Comparison of ENCODE assay signal across 23 mouse cellular contexts in genomic region chr8:3717321-3717954, GRCm38 (mm10). TPM values are rescaled to one million over a fixed set of nuclear protein-coding genes. Genes with fewer than 3 reads are reported as not detected.
DNase-seq lines count a peak whose midpoint lies in the region; ATAC-seq and TF ChIP-seq lines count a peak whose summit lies in the region.
"Had no signal": no experiment of that assay in that cellular context is flagged by ENCODE, and none has a peak within 500 bp of the region (broad histone marks: within the 10 kb centered on the region; RNA-seq: fewer than 3 reads in every experiment).

No protein-coding gene starts in this region.

- TF ChIP-seq CTCF in liver, embryonic 14.5 days (IDR thresholded peaks at IDR 0.05; ENCODE audit: low read depth): no peak
- no peak for TF ChIP-seq CTCF in liver, postnatal 0 days (IDR thresholded peaks at IDR 0.05; ENCODE audit: low read depth)
- no peak for TF ChIP-seq CTCF in heart, postnatal 0 days (IDR thresholded peaks at IDR 0.05; ENCODE audit: low read depth)

- H3K4me1 ChIP-seq in liver, embryonic 14.5 days (replicated peaks; ENCODE audit: control insufficient read depth in 2 of 2, insufficient read depth in 2 of 2, low read length in 1 of 2): 0 out of 4 replicates have a peak, but pooled peaks cover 0 to under 1% of the 10 kb centered on the region in 2 experiments
- H3K4me1 ChIP-seq in liver, postnatal 0 days (ENCODE audit: insufficient read depth): no peaks in the 10 kb centered on the region
- peaks cover 7% of the 10 kb centered on the region; the same call in 1 of the 2 replicates for H3K4me1 ChIP-seq in heart, embryonic 10.5 days
- H3K4me1 ChIP-seq in heart, postnatal 0 days (ENCODE audit: control insufficient read depth, insufficient read depth): no peaks in the 10 kb centered on the region
- H3K4me1 ChIP-seq: forebrain, embryonic 13.5 days; neural tube, embryonic 13.5 days had no signal

- peak; percentile 96 for DNase-seq in heart, adult 11 months
- DNase-seq in heart, postnatal 36 days: no peak
- no peak for DNase-seq in liver, embryonic 14.5 days (ENCODE audit: low read depth in 3 of 3, low spot score in 3 of 3)
- DNase-seq in liver, postnatal 0 days: no peak
- no peak for DNase-seq in heart, embryonic 10.5 days (ENCODE audit: low spot score)
- peak; percentile 25 for DNase-seq in heart, postnatal 0 days (ENCODE audit: low spot score)
- no peak for DNase-seq in spleen, postnatal 10 days (ENCODE audit: low spot score in 2 of 2)
- DNase-seq in left cerebral cortex, postnatal 25 days (ENCODE audit: low spot score in 2 of 2): no peak
- DNase-seq: adrenal gland, adult 2 months; cerebellum, adult 9-11 months; gastrocnemius, postnatal 10 days; kidney, postnatal 25 days; left cerebral cortex, postnatal 4 days; liver, embryonic 13.5 days; midbrain, embryonic 14.5 days had no signal

- no peak for TF ChIP-seq EP300 in liver, embryonic 14.5 days (IDR thresholded peaks at IDR 0.05; ENCODE audit: low read depth)
- TF ChIP-seq EP300 in liver, postnatal 0 days (IDR thresholded peaks at IDR 0.05; ENCODE audit: low read depth): no peak
- TF ChIP-seq EP300 in heart, postnatal 0 days (IDR thresholded peaks at IDR 0.05; ENCODE audit: low read depth): no peak

- no peak overlapping the region for H3K4me3 ChIP-seq in liver, embryonic 14.5 days (ENCODE audit: insufficient read depth in 1 of 2, low read depth in 2 of 2, low read length in 2 of 2)
- H3K4me3 ChIP-seq in liver, postnatal 0 days (ENCODE audit: low read depth, low read length): no peak overlapping the region
- H3K4me3 ChIP-seq in heart, embryonic 10.5 days: no peak overlapping the region
- no peak overlapping the region for H3K4me3 ChIP-seq in heart, postnatal 0 days (ENCODE audit: low read depth, low read length)
- H3K4me3 ChIP-seq: forebrain, embryonic 13.5 days; liver, embryonic 13.5 days; megakaryocyte, embryonic 14.5 days; neural tube, embryonic 13.5 days had no signal

- no peak overlapping the region for H3K27ac ChIP-seq in liver, embryonic 14.5 days
- H3K27ac ChIP-seq in liver, postnatal 0 days (ENCODE audit: low read depth): no peak overlapping the region
- H3K27ac ChIP-seq in heart, embryonic 10.5 days: peak overlapping the region; percentile 53; the same call in 1 of the 2 replicates
- no peak overlapping the region for H3K27ac ChIP-seq in heart, postnatal 0 days (ENCODE audit: low read depth)
- H3K27ac ChIP-seq: forebrain, embryonic 13.5 days; liver, embryonic 13.5 days; neural tube, embryonic 13.5 days had no signal

- no peaks in the 10 kb centered on the region for H3K27me3 ChIP-seq in liver, embryonic 14.5 days (ENCODE audit: control insufficient read depth, insufficient read depth, low read length)
- no peaks in the 10 kb centered on the region for H3K27me3 ChIP-seq in liver, postnatal 0 days (ENCODE audit: insufficient read depth, low read length)
- H3K27me3 ChIP-seq in heart, embryonic 10.5 days (ENCODE audit: insufficient read depth, poor library complexity, severe bottlenecking): no peaks in the 10 kb centered on the region
- no peaks in the 10 kb centered on the region for H3K27me3 ChIP-seq in heart, postnatal 0 days (ENCODE audit: control insufficient read depth, insufficient read depth, low read length)
- H3K27me3 ChIP-seq: forebrain, embryonic 13.5 days; liver, embryonic 13.5 days; neural tube, embryonic 13.5 days had no signal

- H3K9me3 ChIP-seq in liver, embryonic 14.5 days (ENCODE audit: control insufficient read depth, low read length): no peaks in the 10 kb centered on the region
- no peaks in the 10 kb centered on the region for H3K9me3 ChIP-seq in liver, postnatal 0 days (ENCODE audit: low read length)
- no peaks in the 10 kb centered on the region for H3K9me3 ChIP-seq in heart, embryonic 10.5 days
- no peaks in the 10 kb centered on the region for H3K9me3 ChIP-seq in heart, postnatal 0 days (replicated peaks; ENCODE audit: control insufficient read depth, low read length)
- H3K9me3 ChIP-seq: forebrain, embryonic 13.5 days; liver, embryonic 13.5 days; megakaryocyte, embryonic 14.5 days; neural tube, embryonic 13.5 days had no signal

- ATAC-seq in liver, embryonic 14.5 days (ENCODE audit: insufficient read depth): peak; percentile 19; the same call in 1 of the 2 replicates
- ATAC-seq in liver, postnatal 0 days: no peak
- ATAC-seq in heart, postnatal 0 days (ENCODE audit: insufficient read depth, low read depth): peak; percentile 65
- ATAC-seq: forebrain, embryonic 13.5 days; hindbrain, embryonic 16.5 days; intestine, embryonic 16.5 days had no signal

- intact Hi-C loops in heart, postnatal 36 days (cut with DNase I): loop anchor here (5.0 kb wide), 1 partner anchor 240 kb away; no protein-coding TSS in a partner anchor
- intact Hi-C loops in left cerebral cortex, postnatal 25 days (cut with DNase I): no loop called here

- no peak overlapping the region for H3K4me2 ChIP-seq in liver, embryonic 14.5 days (ENCODE audit: low read depth)
- H3K4me2 ChIP-seq in liver, postnatal 0 days (ENCODE audit: low read depth, low read length): no peak overlapping the region
- H3K4me2 ChIP-seq in heart, postnatal 0 days (ENCODE audit: low read depth, low read length): no peak overlapping the region
- H3K4me2 ChIP-seq: forebrain, embryonic 13.5 days; liver, embryonic 13.5 days; neural tube, embryonic 13.5 days had no signal

- no peaks in the 10 kb centered on the region for H3K36me3 ChIP-seq in liver, embryonic 14.5 days (replicated peaks; ENCODE audit: control insufficient read depth, insufficient read depth, low read depth)
- H3K36me3 ChIP-seq in liver, postnatal 0 days (replicated peaks; ENCODE audit: insufficient read depth, low read length): no peaks in the 10 kb centered on the region
- no peaks in the 10 kb centered on the region for H3K36me3 ChIP-seq in heart, embryonic 10.5 days
- no peaks in the 10 kb centered on the region for H3K36me3 ChIP-seq in heart, postnatal 0 days (replicated peaks; ENCODE audit: control insufficient read depth, insufficient read depth, low read length)
- H3K36me3 ChIP-seq: liver, embryonic 13.5 days; neural tube, embryonic 13.5 days had no signal

- no peak overlapping the region for H3K9ac ChIP-seq in liver, embryonic 14.5 days (replicated peaks)
- H3K9ac ChIP-seq in liver, postnatal 0 days (replicated peaks): no peak overlapping the region
- no peak overlapping the region for H3K9ac ChIP-seq in heart, postnatal 0 days (replicated peaks; ENCODE audit: low read depth, low read length)
- H3K9ac ChIP-seq: forebrain, embryonic 13.5 days; liver, embryonic 13.5 days; neural tube, embryonic 13.5 days had no signal

- WGBS in liver, embryonic 14.5 days (ENCODE audit: insufficient replicate concordance): 67% methylated on average over 12 of the region's 12 CpGs
- WGBS in liver, postnatal 0 days (ENCODE audit: insufficient replicate concordance): 66% methylated on average over 12 of the region's 12 CpGs
- 52% methylated on average over 12 of the region's 12 CpGs for WGBS in heart, embryonic 10.5 days
- 41% methylated on average over 12 of the region's 12 CpGs for WGBS in heart, postnatal 0 days

RNA-seq across cellular contexts. Expression of gene Clec4g, which starts 3.0 kb away (rescaled TPM):
- total RNA-seq in heart, postnatal 36 days (2021): under 1 TPM; 0.64 to 0.84 TPM
- 2.8 and 3.5 TPM in 2 replicates for polyA plus RNA-seq in liver, embryonic 14.5 days (2012; rRNA removed)
- polyA plus RNA-seq in liver, embryonic 14.5 days (2014; fragmentation: Nextera tagmentation; extraction: Ambion mirVana): 3.6 and 4.2 TPM in 2 replicates
- polyA plus RNA-seq in liver, postnatal 0 days (2015; fragmentation: Nextera tagmentation; extraction: Ambion mirVana): 29.3 and 30.2 TPM in 2 replicates
- polyA plus RNA-seq in heart, embryonic 10.5 days (2016; fragmentation: Nextera tagmentation; extraction: Ambion mirVana): 4.3 and 7.4 TPM in 2 replicates
- total RNA-seq in heart, postnatal 0 days (2014; rRNA removed; ENCODE audit: low replicate concordance): 5.6 TPM in 1 of 2 replicates, not detected in the other
- polyA plus RNA-seq in heart, postnatal 0 days (2015; fragmentation: Nextera tagmentation; extraction: Ambion mirVana): 1.9 and 2.5 TPM in 2 replicates
- total RNA-seq in left cerebral cortex, postnatal 25 days (2021): not detected
- total RNA-seq: gastrocnemius, postnatal 10 days; hematopoietic stem cell, adult 5-6 weeks; left cerebral cortex, adult 18-20 months; left cerebral cortex, postnatal 4 days had no signal
- polyA plus RNA-seq: forebrain, embryonic 13.5 days; hindbrain, embryonic 16.5 days; midbrain, embryonic 14.5 days; neural tube, embryonic 13.5 days had no signal

RNA-seq across cellular contexts. Expression of gene Fcer2a, which starts 23.5 kb away (rescaled TPM):
- total RNA-seq in heart, postnatal 36 days (2021): under 1 TPM; 0.33 to 0.72 TPM
- polyA plus RNA-seq in liver, embryonic 14.5 days (2012; rRNA removed): 0.01 TPM in 1 of 2 replicates, not detected in the other
- 0.05 TPM in 1 of 2 replicates, not detected in the other for polyA plus RNA-seq in liver, embryonic 14.5 days (2014; fragmentation: Nextera tagmentation; extraction: Ambion mirVana)
- polyA plus RNA-seq in liver, postnatal 0 days (2015; fragmentation: Nextera tagmentation; extraction: Ambion mirVana): 0.05 and 0.06 TPM in 2 replicates
- 0.12 and 0.24 TPM in 2 replicates for polyA plus RNA-seq in heart, embryonic 10.5 days (2016; fragmentation: Nextera tagmentation; extraction: Ambion mirVana)
- not detected in 2 replicates for total RNA-seq in heart, postnatal 0 days (2014; rRNA removed; ENCODE audit: low replicate concordance)
- 0.11 TPM in 1 of 2 replicates, not detected in the other for polyA plus RNA-seq in heart, postnatal 0 days (2015; fragmentation: Nextera tagmentation; extraction: Ambion mirVana)
- not detected for total RNA-seq in left cerebral cortex, postnatal 25 days (2021)
- total RNA-seq: hematopoietic stem cell, adult 5-6 weeks; left cerebral cortex, adult 18-20 months; left cerebral cortex, postnatal 4 days had no signal
- polyA plus RNA-seq: liver, embryonic 13.5 days had no signal

RNA-seq across cellular contexts. Expression of gene Cd209a, which starts 31.3 kb away (rescaled TPM):
- total RNA-seq in heart, postnatal 36 days (2021): under 1 TPM in 1 of 2 experiments, not detected in 1; 0.53 TPM
- polyA plus RNA-seq in liver, embryonic 14.5 days (2012; rRNA removed): 0.04 and 0.11 TPM in 2 replicates
- 0.21 TPM in 1 of 2 replicates, not detected in the other for polyA plus RNA-seq in liver, embryonic 14.5 days (2014; fragmentation: Nextera tagmentation; extraction: Ambion mirVana)
- polyA plus RNA-seq in liver, postnatal 0 days (2015; fragmentation: Nextera tagmentation; extraction: Ambion mirVana): 0.14 and 0.19 TPM in 2 replicates
- polyA plus RNA-seq in heart, embryonic 10.5 days (2016; fragmentation: Nextera tagmentation; extraction: Ambion mirVana): not detected in 2 replicates
- total RNA-seq in heart, postnatal 0 days (2014; rRNA removed; ENCODE audit: low replicate concordance): not detected in 2 replicates
- not detected in 2 replicates for polyA plus RNA-seq in heart, postnatal 0 days (2015; fragmentation: Nextera tagmentation; extraction: Ambion mirVana)
- under 1 TPM in 1 of 2 experiments, not detected in 1; 0.48 TPM for total RNA-seq in left cerebral cortex, postnatal 25 days (2021)
- total RNA-seq: gastrocnemius, postnatal 10 days; left cerebral cortex, postnatal 4 days had no signal
- polyA plus RNA-seq: adrenal gland, adult 2 months; embryonic facial prominence, embryonic 11.5 days; forebrain, embryonic 13.5 days; hindbrain, embryonic 16.5 days; midbrain, embryonic 14.5 days; neural tube, embryonic 13.5 days had no signal

RNA-seq across cellular contexts. Expression of gene Trappc5, which starts 41.3 kb away (rescaled TPM):
- 10 to 100 TPM; 17.2 to 21.0 TPM for total RNA-seq in heart, postnatal 36 days (2021)
- 11.0 and 13.1 TPM in 2 replicates for polyA plus RNA-seq in liver, embryonic 14.5 days (2012; rRNA removed)
- polyA plus RNA-seq in liver, embryonic 14.5 days (2014; fragmentation: Nextera tagmentation; extraction: Ambion mirVana): 11.5 and 12.1 TPM in 2 replicates
- polyA plus RNA-seq in liver, postnatal 0 days (2015; fragmentation: Nextera tagmentation; extraction: Ambion mirVana): 16.6 and 16.9 TPM in 2 replicates
- 39.3 and 39.5 TPM in 2 replicates for polyA plus RNA-seq in heart, embryonic 10.5 days (2016; fragmentation: Nextera tagmentation; extraction: Ambion mirVana)
- total RNA-seq in heart, postnatal 0 days (2014; rRNA removed; ENCODE audit: low replicate concordance): 31.1 and 38.0 TPM in 2 replicates
- 29.2 and 29.8 TPM in 2 replicates for polyA plus RNA-seq in heart, postnatal 0 days (2015; fragmentation: Nextera tagmentation; extraction: Ambion mirVana)
- total RNA-seq in left cerebral cortex, postnatal 25 days (2021): 10 to 100 TPM; 25.7 to 27.1 TPM

RNA-seq across cellular contexts. Expression of gene Fcor, which starts 45.3 kb away (rescaled TPM):
- total RNA-seq in heart, postnatal 36 days (2021): 1 to 10 TPM in 1 of 2 experiments, not detected in 1; 2.5 TPM
- polyA plus RNA-seq in liver, embryonic 14.5 days (2012; rRNA removed): 0.90 and 1.4 TPM in 2 replicates
- polyA plus RNA-seq in liver, embryonic 14.5 days (2014; fragmentation: Nextera tagmentation; extraction: Ambion mirVana): 3.1 and 3.5 TPM in 2 replicates
- polyA plus RNA-seq in liver, postnatal 0 days (2015; fragmentation: Nextera tagmentation; extraction: Ambion mirVana): 2.7 and 3.4 TPM in 2 replicates
- polyA plus RNA-seq in heart, embryonic 10.5 days (2016; fragmentation: Nextera tagmentation; extraction: Ambion mirVana): 10.4 and 15.1 TPM in 2 replicates
- not detected in 2 replicates for total RNA-seq in heart, postnatal 0 days (2014; rRNA removed; ENCODE audit: low replicate concordance)
- polyA plus RNA-seq in heart, postnatal 0 days (2015; fragmentation: Nextera tagmentation; extraction: Ambion mirVana): 1.3 and 1.7 TPM in 2 replicates
- total RNA-seq in left cerebral cortex, postnatal 25 days (2021): 10 to 100 TPM; 13.2 to 17.0 TPM
- total RNA-seq: hematopoietic stem cell, adult 5-6 weeks had no signal

Comparison
In these comparisons a context has a peak if more than half of its experiments do, and no peak if none do; other contexts are left out.
1. DNase-seq: peak in heart, adult 11 months (single experiment) and heart, postnatal 0 days (single experiment); none in heart, postnatal 36 days (0 of 2), liver, embryonic 14.5 days (0 of 3), liver, postnatal 0 days (single experiment), heart, embryonic 10.5 days (single experiment), spleen, postnatal 10 days (0 of 2) and left cerebral cortex, postnatal 25 days (0 of 2).